Mouse (Mus musculus) liver, adult 2 months (tissue): Measurements from ENCODE around the gene Ina.

Experiments
- CTCF ChIP-seq: fragments of 200-500 bp; IDR thresholded peaks from 2 replicates; pipeline ENCODE4 v1.5.1; 2011; ENCODE audit warnings: low read depth, low read length, control low read depth
- POLR2A ChIP-seq: fragments of 200-500 bp; IDR thresholded peaks from 2 replicates; pipeline ENCODE4 v1.6.1; 2011; ENCODE audit warnings: low read length, control low read depth; ENCODE audit not compliant: insufficient read depth; ENCODE audit errors: extremely low read depth

DNA sequence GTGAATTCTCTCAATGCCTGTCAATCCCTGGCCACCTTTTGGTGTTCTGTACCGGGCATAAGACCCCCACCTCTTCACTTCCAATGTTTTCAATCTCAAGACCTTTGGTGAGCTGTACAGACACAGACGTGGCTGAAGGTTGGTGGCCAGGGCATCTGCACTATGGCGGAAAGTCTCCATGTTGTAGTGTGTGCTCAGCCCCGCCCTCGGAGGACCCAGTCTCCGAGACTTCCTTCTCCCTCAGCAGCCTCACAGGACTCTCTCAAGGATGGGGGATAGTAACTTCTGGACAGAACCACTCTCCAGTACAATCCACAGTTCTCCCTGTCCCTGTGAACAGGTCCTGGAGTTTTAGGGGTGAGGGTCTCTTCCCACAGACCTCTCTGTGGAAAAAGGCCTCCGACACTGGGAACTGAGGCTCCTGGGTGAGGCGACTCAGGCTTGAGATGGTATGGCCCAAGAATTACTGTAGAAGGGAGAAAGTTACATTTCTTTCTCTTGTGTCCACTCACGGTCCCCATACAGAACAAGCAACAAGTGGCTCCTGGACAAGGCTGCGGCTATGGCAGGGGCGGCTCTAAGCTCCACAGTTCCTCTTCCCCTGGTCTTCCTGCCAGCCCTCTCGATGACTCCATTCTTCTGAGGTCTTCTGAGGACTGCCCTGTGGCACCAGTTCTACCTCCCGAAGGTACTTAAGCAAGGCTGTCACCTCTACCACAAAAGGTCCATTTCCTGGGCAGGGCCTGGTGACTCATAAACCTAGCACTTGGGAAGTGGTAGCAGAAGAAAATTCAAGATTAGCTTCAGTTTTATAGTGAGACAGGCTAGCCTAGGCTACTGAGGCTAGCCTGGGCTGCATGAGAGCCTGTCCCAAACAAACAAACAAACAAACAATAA, 29.5 kb upstream of the Ina start:
- TF ChIP-seq CTCF (no peak), POLR2A (no peak)
